Mouse (Mus musculus): ENCODE measurements at regions not wholly inside any gene's neighbourhood (a gene's known extent, or its start where the extent isn't known, plus 50 kb on each side); places are given as distances from the start of the nearest gene placed in this dataset.

DNA sequence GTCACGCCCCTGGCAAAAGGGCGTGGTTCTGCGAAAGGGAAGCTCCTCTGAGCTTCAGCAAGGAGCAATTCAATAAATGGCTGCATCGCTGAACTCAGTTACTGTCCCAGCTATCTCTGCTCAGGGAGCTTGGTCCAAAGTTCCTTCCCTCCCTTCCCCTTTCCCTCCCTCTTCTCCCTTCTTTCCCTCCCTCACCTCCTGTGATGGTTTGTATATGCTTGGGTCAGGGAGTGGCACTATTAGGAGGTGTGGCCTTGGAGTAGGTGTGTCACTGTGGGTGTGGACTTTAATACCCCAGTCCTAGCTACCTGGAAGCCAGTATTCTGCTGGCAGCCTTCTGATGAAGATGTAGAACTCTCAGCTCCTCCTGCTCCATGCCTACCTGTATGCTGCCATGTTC is 120.5 kb downstream of the Erv3 start:
- DNase-seq (ENCODE audit: low spot score in 2 of 2) = no peak

DNA sequence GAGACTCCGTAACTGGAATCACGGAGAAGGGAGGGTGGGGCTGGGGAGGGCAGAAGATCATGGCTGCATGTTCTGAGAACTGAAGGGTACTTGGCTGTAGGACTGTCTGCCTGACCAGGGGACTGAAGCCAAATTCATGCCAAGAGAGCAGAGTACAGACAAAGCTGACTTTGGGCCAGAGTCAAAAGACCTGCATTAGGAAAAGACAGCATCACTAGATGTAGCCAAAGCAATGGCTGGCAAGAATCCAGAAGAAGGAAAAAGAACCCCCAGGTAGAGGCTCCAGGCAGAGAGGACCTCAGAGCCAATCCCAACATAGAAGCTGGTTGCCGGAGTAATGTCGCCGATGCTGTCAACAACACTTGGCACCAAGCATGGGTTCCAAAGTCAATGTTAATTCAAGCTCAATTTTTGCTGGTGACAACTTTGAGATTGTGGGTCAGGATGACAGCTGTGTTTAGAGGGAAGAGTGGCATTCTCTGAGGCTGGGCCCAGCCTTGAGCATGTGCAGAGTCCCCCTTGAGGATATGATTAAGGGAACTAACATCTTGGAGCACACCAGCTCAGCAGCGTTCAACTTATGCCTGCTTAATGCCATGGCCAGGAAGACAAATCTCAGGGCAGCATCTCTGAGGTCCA is 124.7 kb downstream of the Erv3 start:
- no peak for DNase-seq (ENCODE audit: low spot score in 2 of 2)

GRCm38 (mm10) chr2:131726533-131726932 is 133.0 kb downstream of the Erv3 start:
- no peak for DNase-seq (ENCODE audit: low spot score in 2 of 2)

DNA sequence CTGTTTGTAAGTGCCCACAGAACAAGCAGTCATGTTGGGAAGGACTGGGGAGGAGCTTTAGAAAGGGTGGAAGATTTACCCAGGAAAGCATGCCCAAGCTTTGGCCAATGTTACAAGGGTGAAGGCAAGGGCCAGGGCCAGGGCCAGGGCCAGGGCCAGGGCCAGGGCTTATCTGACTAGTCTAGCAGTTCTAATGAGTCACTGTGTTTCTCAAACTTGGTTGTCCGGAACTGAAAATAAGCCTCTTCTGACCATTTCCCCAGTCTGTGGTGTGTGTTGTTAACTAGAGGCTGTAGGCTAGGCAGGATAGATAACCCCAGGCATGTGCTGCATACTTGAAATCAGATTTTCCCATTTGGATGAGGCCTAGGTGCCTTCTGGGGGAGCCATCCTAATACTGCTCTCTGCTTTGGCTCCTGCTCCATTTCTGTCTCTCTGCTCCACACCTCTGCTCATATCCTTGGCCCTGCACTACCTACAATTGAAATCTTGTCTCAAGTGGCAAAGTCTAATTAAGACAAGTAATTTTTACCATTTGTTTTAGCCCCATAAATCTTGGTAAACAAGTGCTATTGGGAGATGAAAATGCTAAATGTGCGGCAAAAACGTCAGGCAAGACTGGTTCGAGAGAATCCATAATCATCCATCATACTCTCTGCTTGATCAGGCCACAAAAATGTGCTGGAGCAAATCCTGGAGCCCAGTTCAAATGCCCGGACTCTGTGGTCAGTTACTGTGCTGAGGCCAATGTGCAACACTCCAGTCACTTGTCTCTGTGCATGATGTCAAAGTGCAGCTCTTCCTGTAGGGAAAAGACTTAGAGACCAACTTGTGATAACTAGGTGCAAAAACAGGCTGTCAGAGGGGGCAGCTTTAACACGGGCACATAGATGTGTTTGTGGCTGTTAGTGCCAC is 137.7 kb downstream of the Erv3 start:
- no peak for DNase-seq (ENCODE audit: low spot score in 2 of 2)

DNA sequence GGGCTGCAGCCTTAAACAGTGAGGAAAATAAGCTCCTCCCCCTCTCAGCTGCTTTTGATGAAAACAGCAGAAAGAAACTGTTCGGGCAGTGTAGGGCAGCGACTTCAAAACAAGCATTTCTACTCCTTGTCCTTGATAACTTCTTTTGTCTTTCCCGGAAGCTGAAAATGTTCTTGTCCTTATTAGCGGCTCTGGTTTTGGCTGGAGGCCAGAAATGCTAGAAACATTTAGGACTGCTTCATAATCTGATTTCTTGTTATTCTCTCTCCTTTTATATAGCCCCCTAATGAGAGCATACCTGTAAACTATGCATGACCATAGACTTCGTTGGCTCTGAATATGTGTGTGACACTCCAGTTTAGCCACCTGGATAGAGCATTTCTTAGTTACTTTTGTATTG is 142.0 kb downstream of the Erv3 start:
- no peak for DNase-seq (ENCODE audit: low spot score in 2 of 2)

DNA sequence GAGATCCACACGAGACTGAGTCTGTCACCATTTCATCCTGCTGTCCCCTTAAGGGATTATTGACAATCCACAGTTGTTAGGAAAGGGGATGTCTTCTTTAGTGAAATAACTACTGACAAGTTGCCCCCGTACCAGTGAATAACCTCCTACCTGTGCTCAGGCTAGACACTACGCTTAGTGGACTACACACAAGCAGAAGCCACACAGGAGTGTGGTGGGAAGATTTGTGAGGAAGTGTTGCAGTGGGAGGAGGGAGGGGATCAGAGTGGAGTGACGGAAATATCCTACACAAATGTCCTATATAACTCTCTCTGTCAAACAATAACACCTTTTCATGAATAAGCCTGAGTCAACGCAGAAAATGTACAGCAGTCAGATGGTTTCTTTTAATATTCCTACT is 142.7 kb downstream of the Erv3 start:
- DNase-seq (ENCODE audit: low spot score in 2 of 2) = no peak

- no peak for DNase-seq (ENCODE audit: low spot score in 2 of 2)
Observed at GRCm38 (mm10) chr2:131715381-131715780, 144.2 kb downstream of the Erv3 start.

GRCm38 (mm10) chr2:131711886-131712285 is 147.7 kb downstream of the Erv3 start:
- no peak for DNase-seq (ENCODE audit: low spot score in 2 of 2)

- no peak for DNase-seq (ENCODE audit: low spot score in 2 of 2)
Observed at GRCm38 (mm10) chr2:131706565-131706964, 144.5 kb upstream of the Adra1d start.

DNA sequence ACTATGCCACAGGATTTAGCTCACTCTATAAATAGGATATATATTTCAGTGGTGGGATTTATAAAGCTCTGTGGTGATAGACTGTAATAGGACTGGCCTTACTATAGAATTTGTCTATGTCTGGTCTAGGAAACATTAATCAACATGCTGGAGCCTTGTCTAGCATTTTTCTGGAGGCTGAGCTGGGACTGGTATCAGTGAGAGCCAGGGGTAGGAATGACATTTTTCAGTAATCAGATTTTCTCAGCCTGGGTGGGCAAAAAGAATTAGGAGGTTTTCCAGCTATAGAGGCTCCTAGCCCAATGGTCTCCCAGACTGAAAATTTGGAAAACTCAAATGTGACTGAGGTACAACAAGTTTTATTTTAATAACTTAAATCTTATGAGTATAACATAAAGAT is 142.3 kb upstream of the Adra1d start:
- no peak for DNase-seq (ENCODE audit: low spot score in 2 of 2)

- DNase-seq (ENCODE audit: low spot score in 2 of 2) = no peak
Observed at GRCm38 (mm10) chr2:131702146-131702545, 140.1 kb upstream of the Adra1d start.

DNA sequence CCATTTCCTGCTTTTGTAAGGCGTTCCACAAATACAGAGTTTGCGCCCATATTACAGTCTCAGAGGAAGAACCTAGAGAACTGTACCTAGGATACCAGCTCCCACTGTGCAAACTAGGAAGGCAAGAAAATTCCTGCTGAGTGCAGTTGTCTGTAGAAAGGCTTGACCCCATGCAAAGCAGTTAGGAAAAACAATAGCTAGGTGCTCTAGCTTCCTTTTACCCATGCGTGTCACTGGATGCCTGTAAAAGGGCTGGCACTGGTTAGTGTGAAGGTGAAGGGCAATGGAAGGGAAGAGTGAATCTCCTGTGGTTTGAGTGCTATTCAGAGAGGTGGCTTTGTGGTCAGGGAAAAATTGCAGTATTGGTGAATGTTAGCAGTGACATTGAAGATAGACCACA is 137.7 kb upstream of the Adra1d start:
- no peak for DNase-seq (ENCODE audit: low spot score in 2 of 2)

- no peak for DNase-seq (ENCODE audit: low spot score in 2 of 2)
Observed at GRCm38 (mm10) chr2:131698008-131698965, 136.2 kb upstream of the Adra1d start.

DNA sequence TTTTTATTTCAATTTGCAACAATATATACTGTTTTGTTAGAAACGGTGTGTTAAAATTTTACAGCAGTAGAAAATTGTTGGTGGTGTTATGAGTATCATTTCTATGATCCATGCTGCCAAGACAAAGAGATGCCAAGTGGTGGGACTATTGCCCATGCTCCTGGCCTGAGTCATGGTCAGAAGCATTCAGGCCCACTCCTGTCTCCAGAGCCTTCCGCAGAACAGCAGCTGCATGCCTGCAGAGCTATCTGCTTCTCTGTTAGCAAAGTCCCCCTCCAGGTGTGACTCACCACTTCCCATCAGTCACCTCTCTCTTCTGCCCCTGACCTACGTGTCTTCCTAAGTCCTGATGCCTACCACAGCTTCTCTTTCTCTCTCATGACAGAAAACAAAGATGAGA is 134.2 kb upstream of the Adra1d start:
- DNase-seq (ENCODE audit: low spot score in 2 of 2) = no peak

- DNase-seq (ENCODE audit: low spot score in 2 of 2) = no peak
Observed at GRCm38 (mm10) chr2:131689996-131690395, 127.9 kb upstream of the Adra1d start.

GRCm38 (mm10) chr2:131688282-131688681 is 126.2 kb upstream of the Adra1d start:
- DNase-seq (ENCODE audit: low spot score in 2 of 2) = no peak

DNA sequence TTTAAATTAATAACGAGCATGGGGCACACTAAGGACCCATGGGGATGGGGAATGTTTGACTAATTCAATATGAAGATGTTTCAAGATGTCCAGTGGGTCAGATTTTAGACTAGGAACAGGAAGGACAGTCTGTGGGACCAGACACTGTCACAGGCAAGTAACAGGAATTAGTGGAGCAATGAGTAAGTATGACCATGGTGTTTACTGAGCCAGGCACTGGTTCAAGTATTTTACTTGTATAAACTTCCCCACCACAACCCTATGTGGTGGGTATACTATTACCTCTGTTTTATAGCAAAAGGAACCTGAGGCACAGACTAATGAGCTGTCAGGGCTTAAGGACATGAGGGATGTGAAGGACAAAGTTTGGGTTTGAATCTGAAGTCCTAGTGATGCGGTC is 125.4 kb upstream of the Adra1d start:
- no peak for DNase-seq (ENCODE audit: low spot score in 2 of 2)

GRCm38 (mm10) chr2:131686748-131687147 is 124.7 kb upstream of the Adra1d start:
- no peak for DNase-seq (ENCODE audit: low spot score in 2 of 2)

GRCm38 (mm10) chr2:131685326-131685725 is 123.2 kb upstream of the Adra1d start:
- no peak for DNase-seq (ENCODE audit: low spot score in 2 of 2)

- no peak for DNase-seq (ENCODE audit: low spot score in 2 of 2)
Observed at GRCm38 (mm10) chr2:131683734-131684133, 121.7 kb upstream of the Adra1d start.

DNA sequence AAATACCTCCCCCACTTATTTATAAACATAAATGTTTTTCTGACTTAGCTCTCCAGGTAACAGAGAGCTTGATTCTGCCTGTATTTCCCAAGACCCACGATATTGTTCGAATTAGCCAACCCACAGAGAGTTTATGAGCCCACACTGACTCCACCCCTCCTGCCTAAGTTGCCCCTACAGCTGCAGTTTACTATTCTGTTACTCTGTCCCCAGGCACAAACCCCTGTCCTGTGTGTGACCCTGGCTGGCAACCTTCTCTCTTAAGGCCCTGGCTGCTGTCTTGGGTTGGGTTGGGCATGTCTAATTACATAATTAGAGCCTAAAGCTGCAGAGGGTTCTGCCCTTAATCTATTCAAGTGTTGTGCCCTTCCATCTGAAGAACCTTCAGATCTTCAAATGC is 116.4 kb upstream of the Adra1d start:
- no peak for DNase-seq (ENCODE audit: low spot score in 2 of 2)

GRCm38 (mm10) chr2:131676736-131677135 is 114.7 kb upstream of the Adra1d start:
- no peak for DNase-seq (ENCODE audit: low spot score in 2 of 2)
